ENCODE assay signal across 20 mouse cellular contexts in the genomic region with DNA sequence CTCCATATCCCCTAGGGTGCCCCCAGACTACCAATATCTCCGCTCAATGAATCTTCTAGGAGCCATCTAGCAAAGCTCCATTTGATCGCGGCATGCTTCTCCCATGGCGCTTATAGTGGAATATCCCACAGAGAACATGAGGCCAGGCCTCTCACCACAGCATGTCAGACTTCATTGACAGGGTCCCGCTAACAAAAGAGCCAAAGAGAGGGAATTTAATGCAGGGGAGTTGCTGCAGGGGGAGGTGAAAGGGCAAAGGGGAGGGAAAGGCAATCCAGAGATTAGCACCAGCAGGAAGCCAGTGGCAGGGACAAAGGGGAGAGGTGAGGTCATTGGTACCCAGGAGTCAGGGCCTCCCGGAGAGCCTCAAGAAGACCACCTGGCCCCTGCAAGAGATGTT.
A peak's percentile ranks its signal among the peaks of the same experiment; 100 is the strongest.
DNase-seq lines count a peak whose midpoint lies in the region; ATAC-seq and TF ChIP-seq lines count a peak whose summit lies in the region.
"Had no signal": no experiment of that assay in that cellular context is flagged by ENCODE, and none has a peak within 500 bp of the region (broad histone marks: within the 10 kb centered on the region; RNA-seq: fewer than 3 reads in every experiment).

No protein-coding gene starts in this region.

- 5% methylated on average over 6 of the region's 6 CpGs for whole genome bisulfite sequencing in hindbrain, embryonic 10.5 days
- 22% methylated on average over 6 of the region's 6 CpGs for WGBS in hindbrain, embryonic 16.5 days
- WGBS in neural tube, embryonic 15.5 days: 11% methylated on average over 6 of the region's 6 CpGs
- 9% methylated on average over 6 of the region's 6 CpGs for WGBS in limb, embryonic 10.5 days
- 44% methylated on average over 6 of the region's 6 CpGs for WGBS in lung, postnatal 0 days

- H3K4me3 ChIP-seq in hindbrain, embryonic 10.5 days: no peak overlapping the region; the same call in 1 of the 2 replicates
- H3K4me3 ChIP-seq in hindbrain, embryonic 16.5 days (ENCODE audit: low read length): no peak overlapping the region
- no peak overlapping the region for H3K4me3 ChIP-seq in neural tube, embryonic 15.5 days (replicated peaks)
- H3K4me3 ChIP-seq in limb, embryonic 10.5 days: no peak overlapping the region; the same call in 1 of the 2 replicates
- H3K4me3 ChIP-seq in lung, postnatal 0 days (ENCODE audit: low read depth, low read length): no peak overlapping the region
- H3K4me3 ChIP-seq: forebrain, embryonic 13.5 days; heart, adult 2 months; hindbrain, embryonic 13.5 days; intestine, embryonic 15.5 days; limb, embryonic 12.5 days; liver, embryonic 15.5 days; midbrain, embryonic 12.5 days had no signal

- no peaks in the 10 kb centered on the region for H3K36me3 ChIP-seq in hindbrain, embryonic 10.5 days
- H3K36me3 ChIP-seq in hindbrain, embryonic 16.5 days (ENCODE audit: control insufficient read depth, insufficient read depth, low read length): no peaks in the 10 kb centered on the region
- no peaks in the 10 kb centered on the region for H3K36me3 ChIP-seq in neural tube, embryonic 15.5 days
- no peaks in the 10 kb centered on the region for H3K36me3 ChIP-seq in limb, embryonic 10.5 days
- no peaks in the 10 kb centered on the region for H3K36me3 ChIP-seq in lung, postnatal 0 days (ENCODE audit: insufficient read depth, low read length)
- H3K36me3 ChIP-seq: hindbrain, embryonic 13.5 days; intestine, embryonic 15.5 days; limb, embryonic 12.5 days; liver, embryonic 15.5 days; midbrain, embryonic 12.5 days had no signal

- peaks cover 33% of the 10 kb centered on the region for H3K27me3 ChIP-seq in hindbrain, embryonic 10.5 days (ENCODE audit: insufficient read depth, poor library complexity, severe bottlenecking)
- peaks cover 5% of the 10 kb centered on the region for H3K27me3 ChIP-seq in hindbrain, embryonic 16.5 days (replicated peaks; ENCODE audit: control insufficient read depth, insufficient read depth, low read length)
- no peaks in the 10 kb centered on the region for H3K27me3 ChIP-seq in neural tube, embryonic 15.5 days (replicated peaks)
- peaks cover 10% of the 10 kb centered on the region for H3K27me3 ChIP-seq in limb, embryonic 10.5 days (ENCODE audit: low read depth, poor library complexity, severe bottlenecking)
- no peaks in the 10 kb centered on the region for H3K27me3 ChIP-seq in lung, postnatal 0 days (replicated peaks; ENCODE audit: insufficient read depth, low read length)
- H3K27me3 ChIP-seq: forebrain, embryonic 13.5 days; intestine, embryonic 15.5 days; liver, embryonic 15.5 days had no signal

- no peak for TF ChIP-seq CTCF in lung, postnatal 0 days (IDR thresholded peaks at IDR 0.05)

- H3K4me2 ChIP-seq in hindbrain, embryonic 16.5 days (ENCODE audit: low read length): no peak overlapping the region
- no peak overlapping the region for H3K4me2 ChIP-seq in neural tube, embryonic 15.5 days
- no peak overlapping the region for H3K4me2 ChIP-seq in lung, postnatal 0 days (replicated peaks; ENCODE audit: low read depth, low read length)
- H3K4me2 ChIP-seq: hindbrain, embryonic 13.5 days; intestine, embryonic 15.5 days; limb, embryonic 12.5 days; midbrain, embryonic 12.5 days had no signal

- no peak for TF ChIP-seq EP300 in lung, postnatal 0 days (IDR thresholded peaks at IDR 0.05)

- peaks cover 42% of the 10 kb centered on the region for H3K4me1 ChIP-seq in hindbrain, embryonic 10.5 days (replicated peaks)
- H3K4me1 ChIP-seq in hindbrain, embryonic 16.5 days (ENCODE audit: control insufficient read depth, insufficient read depth, low read depth, low read length): peaks cover 19% of the 10 kb centered on the region
- peaks cover 29% of the 10 kb centered on the region for H3K4me1 ChIP-seq in neural tube, embryonic 15.5 days
- H3K4me1 ChIP-seq in limb, embryonic 10.5 days: peaks cover 28% of the 10 kb centered on the region
- H3K4me1 ChIP-seq in lung, postnatal 0 days (ENCODE audit: insufficient read depth, low read depth, low read length): peaks cover 3% of the 10 kb centered on the region; the same call in 1 of the 2 replicates

- H3K9ac ChIP-seq in hindbrain, embryonic 16.5 days (ENCODE audit: low read depth, low read length): no peak overlapping the region
- H3K9ac ChIP-seq in neural tube, embryonic 15.5 days (replicated peaks): no peak overlapping the region
- H3K9ac ChIP-seq in lung, postnatal 0 days (replicated peaks; ENCODE audit: low read depth): no peak overlapping the region
- H3K9ac ChIP-seq: forebrain, embryonic 13.5 days; hindbrain, embryonic 13.5 days; intestine, embryonic 15.5 days; limb, embryonic 12.5 days; liver, embryonic 15.5 days; midbrain, embryonic 12.5 days had no signal

- ATAC-seq in hindbrain, embryonic 16.5 days: no peak
- ATAC-seq in neural tube, embryonic 15.5 days (ENCODE audit: low FRiP score): no peak
- ATAC-seq in lung, postnatal 0 days: no peak

- peaks cover 4% of the 10 kb centered on the region; the same call in 1 of the 2 replicates for H3K9me3 ChIP-seq in hindbrain, embryonic 10.5 days
- H3K9me3 ChIP-seq in hindbrain, embryonic 16.5 days (ENCODE audit: control insufficient read depth, low read length): no peaks in the 10 kb centered on the region
- H3K9me3 ChIP-seq in neural tube, embryonic 15.5 days (replicated peaks): no peaks in the 10 kb centered on the region
- no peaks in the 10 kb centered on the region for H3K9me3 ChIP-seq in limb, embryonic 10.5 days (replicated peaks)
- no peaks in the 10 kb centered on the region for H3K9me3 ChIP-seq in lung, postnatal 0 days (ENCODE audit: low read length)
- H3K9me3 ChIP-seq: forebrain, embryonic 13.5 days; hindbrain, embryonic 13.5 days; intestine, embryonic 15.5 days; limb, embryonic 12.5 days; liver, embryonic 15.5 days; midbrain, embryonic 12.5 days had no signal

- DNase-seq in hindbrain, embryonic 10.5 days (ENCODE audit: low spot score): peak; percentile 78
- DNase-seq in neural tube, embryonic 10.5 days (ENCODE audit: extremely low spot score, low spot score): peak; percentile 65
- no peak for DNase-seq in limb, embryonic 10.5 days (ENCODE audit: low spot score)
- no peak for DNase-seq in lung, adult 18-20 months
- DNase-seq in lung, postnatal 0 days (ENCODE audit: low spot score): no peak
- DNase-seq: adrenal gland, adult 8-10 months; B cell, adult 2 months; cerebellum, adult 8-10 months; gastrocnemius, postnatal 25 days; heart, adult 2 months; kidney, postnatal 36 days had no signal

- peak overlapping the region; percentile 79 for H3K27ac ChIP-seq in hindbrain, embryonic 10.5 days
- H3K27ac ChIP-seq in hindbrain, embryonic 16.5 days (ENCODE audit: low read depth, low read length): no peak overlapping the region
- H3K27ac ChIP-seq in neural tube, embryonic 15.5 days (replicated peaks): no peak overlapping the region
- peak overlapping the region; percentile 53; the same call in 1 of the 2 replicates for H3K27ac ChIP-seq in limb, embryonic 10.5 days
- H3K27ac ChIP-seq in lung, postnatal 0 days (ENCODE audit: low read length): no peak overlapping the region
- H3K27ac ChIP-seq: forebrain, embryonic 13.5 days; heart, adult 2 months; hindbrain, embryonic 13.5 days; intestine, embryonic 15.5 days; limb, embryonic 12.5 days; liver, embryonic 15.5 days; midbrain, embryonic 12.5 days; stomach, postnatal 0 days had no signal

Comparison
In these comparisons a context has a peak if more than half of its experiments do, and no peak if none do; other contexts are left out.
1. H3K27ac ChIP-seq: peak in hindbrain, embryonic 10.5 days (single experiment) and limb, embryonic 10.5 days (single experiment); none in hindbrain, embryonic 16.5 days (single experiment), neural tube, embryonic 15.5 days (single experiment) and lung, postnatal 0 days (single experiment).
2. DNase-seq: peak in hindbrain, embryonic 10.5 days (single experiment) and neural tube, embryonic 10.5 days (single experiment); none in limb, embryonic 10.5 days (single experiment), lung, adult 18-20 months (0 of 2) and lung, postnatal 0 days (single experiment).